Mouse (Mus musculus) fibroblast of lung, adult 2 months (primary cell): ENCODE data around the gene Hivep3.

Experiments used
- DNase-seq: peaks from one replicate; pipeline ENCODE4 v3.0.0-alpha.2; 2011; ENCODE audit warnings: low read depth

Hivep3 gene

DNA sequence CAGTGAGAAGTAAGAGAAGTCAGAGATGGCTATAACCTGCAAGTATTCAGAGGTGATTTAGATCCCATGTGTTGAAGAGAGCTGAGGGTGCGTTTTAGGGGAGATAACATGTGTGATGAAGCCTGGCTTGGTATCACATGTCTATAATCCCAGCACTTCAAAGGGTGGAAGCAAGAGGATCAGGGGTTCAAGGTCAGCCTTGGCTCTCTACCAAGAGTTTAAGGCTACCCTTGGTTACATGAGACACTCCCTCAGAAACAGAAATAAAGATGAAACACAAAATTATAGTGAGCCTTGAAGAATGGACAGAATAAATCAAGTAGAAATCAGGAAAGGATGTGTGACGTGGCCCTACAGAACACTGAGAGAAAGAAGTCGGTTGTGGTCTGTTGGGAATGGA lies 420.2 kb downstream of the Hivep3 start:
- DNase-seq = no peak

DNA sequence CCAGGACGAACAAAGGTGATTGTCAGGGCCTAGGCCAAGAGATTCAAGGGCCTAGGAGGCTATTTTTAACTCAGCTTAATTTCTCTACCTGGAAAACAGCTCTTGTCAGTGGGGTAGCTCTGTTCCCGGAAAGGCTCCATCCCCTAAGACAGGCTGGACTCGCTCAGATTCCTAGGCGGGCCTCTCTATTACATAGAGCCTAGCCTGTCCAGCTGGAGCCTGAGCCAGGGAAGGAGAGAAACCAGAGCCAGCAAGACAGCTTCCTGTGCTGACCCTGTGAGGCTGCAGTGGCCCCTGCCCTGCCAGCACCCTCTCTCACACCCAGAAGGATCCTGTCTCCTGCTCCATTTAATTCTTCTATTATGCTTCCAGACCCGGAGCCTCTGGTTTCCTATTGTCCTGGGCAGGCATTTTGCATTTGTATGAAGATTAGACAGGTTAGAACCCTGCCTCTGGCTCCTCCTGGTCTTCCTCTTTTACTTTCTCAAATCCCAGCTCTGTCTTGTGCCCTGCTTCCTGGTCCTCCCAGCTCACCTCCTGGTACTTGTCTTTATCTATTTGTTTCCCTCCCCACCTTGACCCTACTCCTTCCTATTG lies 425.2 kb downstream of the Hivep3 start:
- no peak for DNase-seq

DNA sequence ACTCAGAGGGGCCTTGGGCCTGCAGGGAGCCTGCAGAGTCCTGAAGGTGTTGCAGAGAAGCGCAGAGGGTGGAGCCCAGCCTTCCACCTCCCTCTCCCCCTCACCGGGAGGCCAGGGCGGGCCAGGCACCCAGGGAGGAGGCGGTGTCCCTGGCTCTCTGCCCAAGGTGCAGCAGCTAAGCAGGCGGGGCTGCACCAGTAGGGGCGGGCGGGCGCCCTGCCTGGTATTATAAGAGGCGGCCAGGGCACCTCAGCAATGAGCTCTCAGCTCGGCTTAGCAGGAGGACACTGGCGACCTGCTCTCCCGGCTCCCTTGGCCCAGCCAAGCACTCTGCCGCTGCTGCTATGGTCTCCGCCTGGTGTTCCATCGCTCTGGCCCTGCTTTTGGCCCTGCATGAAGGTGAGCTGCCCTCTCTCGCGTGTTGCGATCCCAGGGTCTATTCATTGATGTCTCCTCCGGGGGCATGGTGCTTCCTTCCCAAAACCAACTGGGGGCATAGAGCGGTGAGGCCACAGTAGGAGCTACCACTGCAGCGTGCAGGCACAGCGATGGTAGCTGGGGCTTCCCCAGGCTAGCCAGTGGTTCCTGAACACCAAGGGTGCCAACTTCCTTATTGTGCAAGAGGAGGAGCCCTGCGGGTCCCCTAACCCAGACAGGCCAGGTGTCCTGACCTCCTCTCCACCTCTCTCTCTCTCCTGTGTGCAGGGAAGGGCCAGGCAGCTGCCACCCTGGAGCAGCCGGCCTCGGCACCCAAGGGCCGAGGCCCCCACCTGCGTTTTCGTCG lies 427.8 kb downstream of the Hivep3 start, which contains the start of gene Edn2:
Gene Edn2 (plus strand): TSS at position 41 of the 784 bp plus-strand sequence.
- DNase-seq = no peak

DNA sequence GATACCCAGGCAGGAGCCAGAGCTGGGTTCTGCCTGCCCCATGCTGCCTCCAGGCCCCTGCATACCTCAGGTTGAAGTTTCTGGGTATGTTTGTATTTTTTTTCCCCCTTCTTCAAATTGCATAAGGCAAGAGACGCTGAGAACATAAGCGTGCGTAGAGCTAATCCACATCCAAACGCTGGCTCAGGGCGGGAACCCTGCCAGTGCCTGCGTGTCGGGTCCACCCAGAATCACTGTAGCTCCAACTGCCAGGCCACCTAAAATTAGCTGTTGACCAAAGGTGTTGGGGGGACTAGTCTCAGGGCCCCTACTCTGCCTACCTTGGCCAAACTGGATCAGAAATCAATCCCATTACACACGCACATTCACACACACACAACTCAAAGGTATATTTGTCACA lies 429.0 kb downstream of the Hivep3 start:
- no peak for DNase-seq

DNA sequence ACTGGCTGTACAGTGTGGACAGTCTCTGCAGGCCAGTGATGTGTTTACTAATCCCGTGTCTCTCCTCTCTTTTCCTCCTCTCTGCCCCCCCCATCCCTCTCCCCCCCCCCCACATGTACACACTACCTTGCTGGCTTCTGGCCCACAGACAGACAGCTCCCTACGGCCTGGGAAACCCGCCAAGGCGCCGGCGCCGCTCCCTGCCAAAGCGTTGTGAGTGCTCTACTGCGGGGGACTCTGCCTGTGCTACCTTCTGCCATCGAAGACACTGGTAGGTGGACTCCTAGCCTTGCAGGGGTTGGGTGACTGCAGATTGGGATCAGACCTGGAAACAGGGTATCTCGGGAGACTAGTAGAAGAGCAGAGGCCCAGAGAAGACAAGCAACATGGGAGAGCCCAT lies 429.7 kb downstream of the Hivep3 start:
- DNase-seq = no peak

DNA sequence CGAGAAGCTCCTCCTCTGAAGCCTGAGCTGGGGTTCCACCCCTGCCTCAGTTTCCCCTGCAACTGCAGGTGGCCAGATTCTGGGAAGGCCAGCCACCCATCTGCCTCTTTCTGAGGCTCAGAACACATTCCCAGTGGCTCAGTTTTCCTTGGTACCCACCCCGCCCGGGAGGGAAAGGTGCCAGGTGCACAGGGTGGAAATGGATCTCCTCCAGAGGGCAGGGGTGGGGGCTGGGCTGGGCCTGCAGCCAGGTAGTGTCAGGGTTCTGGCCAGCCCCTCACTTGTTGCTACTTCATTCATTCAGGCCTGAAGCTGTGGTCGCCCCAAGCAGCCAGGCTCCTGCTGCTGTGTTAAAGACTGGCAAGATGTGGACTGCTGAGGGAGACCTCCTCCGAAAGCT lies 430.7 kb downstream of the Hivep3 start:
- DNase-seq = no peak

DNA sequence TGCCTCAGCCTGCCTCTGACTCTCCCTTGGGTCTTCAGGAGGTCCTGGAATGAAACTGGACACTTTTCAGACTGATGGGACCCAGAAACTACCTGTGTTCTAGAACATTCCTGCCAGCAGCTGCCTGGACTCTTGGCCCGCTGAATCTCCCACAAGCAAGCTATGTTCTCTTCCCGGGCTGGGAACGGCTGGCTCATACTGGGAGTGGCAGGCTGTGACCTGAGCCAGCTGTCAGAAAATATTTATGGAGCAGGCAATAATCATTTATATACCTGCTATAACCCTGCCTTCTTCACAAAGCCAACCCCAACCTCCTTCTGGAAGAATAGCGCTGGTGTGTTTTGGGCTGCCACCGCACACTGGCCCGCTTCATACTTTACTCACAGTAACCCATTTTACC lies 434.2 kb downstream of the Hivep3 start:
- DNase-seq = no peak

DNA sequence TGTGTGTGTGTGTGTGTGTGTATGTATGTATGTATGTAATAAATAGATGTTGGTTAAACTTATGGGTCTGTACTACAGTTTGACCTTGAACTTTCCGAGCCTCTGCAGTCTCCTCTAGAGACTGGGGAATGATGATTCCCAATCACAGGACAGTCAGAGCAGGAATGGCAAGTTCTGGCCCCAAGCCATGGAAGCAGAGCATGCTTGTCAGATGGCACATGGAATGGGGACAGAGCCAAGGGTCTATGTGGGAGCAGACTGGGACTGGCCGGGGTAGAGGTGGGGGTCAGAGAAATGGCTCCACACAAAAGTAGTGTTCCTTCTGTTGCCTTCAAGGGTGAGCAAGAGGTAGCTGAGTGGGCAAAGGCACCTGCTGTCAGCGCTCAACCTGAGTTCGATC lies 434.8 kb downstream of the Hivep3 start:
- DNase-seq = no peak

DNA sequence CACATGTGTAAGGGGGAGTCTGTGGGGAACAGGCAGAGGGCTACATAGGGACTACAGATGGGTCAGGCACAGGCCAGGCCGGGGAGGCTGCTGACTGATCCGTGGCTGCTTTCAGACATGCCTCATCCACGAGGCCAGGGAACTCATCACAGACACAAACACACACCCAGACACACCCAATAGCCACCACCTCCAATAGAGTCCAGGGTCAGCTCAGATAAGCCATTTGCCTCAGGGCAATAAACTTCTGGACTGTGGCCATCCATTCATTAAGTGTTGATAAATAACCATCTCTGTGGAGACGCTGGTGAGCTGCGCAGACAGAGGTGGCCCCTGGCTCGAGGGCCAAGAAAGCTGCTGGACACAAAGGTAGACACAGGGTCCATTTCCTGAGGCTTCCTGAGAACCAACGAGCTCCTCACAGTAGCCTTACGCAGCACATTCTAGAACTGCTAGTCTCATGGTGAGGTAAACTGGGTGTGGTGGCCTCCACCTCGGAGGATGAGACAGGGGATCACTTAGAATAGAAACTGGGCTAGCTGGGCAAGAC lies 436.9 kb downstream of the Hivep3 start:
- no peak for DNase-seq

DNA sequence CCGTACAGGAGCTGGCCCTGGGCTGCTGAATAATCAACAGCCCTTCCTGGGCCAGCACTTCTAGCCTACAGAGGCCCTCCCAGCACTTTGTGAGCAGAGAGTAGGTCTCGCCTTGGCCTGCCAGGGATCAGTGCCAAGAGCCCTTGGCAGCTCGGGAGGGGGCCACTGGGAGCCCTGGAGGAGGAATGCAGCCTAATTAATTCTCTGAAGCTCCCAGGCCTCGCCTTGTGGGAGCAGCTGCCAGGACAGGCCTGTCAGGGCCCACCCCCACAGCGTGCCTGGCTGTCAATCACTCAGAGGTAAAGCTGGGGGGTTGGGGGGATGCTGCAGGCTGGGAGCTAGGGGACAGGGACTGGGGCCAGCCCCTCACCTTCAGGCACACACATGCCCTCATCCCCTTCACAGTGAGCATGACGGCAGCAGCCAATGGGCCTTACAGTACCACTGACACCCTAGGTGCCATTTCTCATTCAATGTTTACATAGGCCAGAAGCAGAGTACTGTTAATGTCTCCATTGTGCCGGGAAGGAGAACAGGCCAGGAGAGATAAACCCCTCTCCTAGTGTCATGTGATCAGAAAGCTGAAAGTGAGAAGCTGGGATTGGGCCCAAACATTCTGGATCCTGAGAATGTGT lies 438.6 kb downstream of the Hivep3 start:
- DNase-seq = no peak

DNA sequence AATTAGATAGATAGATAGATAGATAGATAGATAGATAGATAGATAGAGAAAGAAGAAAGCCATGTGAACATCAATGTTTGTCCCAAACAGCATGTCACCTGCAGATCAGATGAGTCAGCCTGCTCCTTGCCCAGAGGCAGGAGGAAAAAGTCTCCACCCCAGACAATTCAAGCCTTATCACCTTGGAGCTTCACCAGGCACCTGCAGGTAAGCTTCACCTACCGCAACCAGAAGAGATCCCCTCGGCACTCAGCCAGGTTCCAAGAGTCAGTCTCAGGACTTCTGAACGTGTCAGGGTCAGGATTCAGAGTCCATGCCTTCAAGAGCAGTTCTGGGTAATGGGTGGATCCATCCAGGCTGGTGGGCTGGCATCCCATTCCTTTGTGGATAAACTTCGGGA lies 445.5 kb downstream of the Hivep3 start:
- no peak for DNase-seq

DNA sequence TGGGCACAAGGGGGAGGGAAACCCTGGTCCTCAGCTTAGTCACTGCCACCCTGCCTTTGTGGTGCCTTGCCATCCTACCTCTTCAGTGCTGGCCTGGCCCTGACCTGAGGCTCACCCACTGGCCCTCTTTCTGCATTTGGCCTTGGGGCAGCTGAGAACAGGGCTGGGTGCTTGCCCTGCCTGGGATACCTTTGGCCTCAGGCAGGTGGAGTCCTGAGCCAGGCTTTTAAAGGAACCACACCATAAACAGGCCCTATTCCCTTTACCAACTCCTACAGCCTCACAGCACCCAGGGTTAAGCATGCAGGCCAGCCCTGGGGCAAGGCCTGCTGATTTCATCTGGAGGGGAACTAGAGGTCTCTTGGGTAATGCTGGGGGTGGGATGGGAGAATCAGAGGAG lies 447.0 kb downstream of the Hivep3 start:
- DNase-seq = no peak

DNA sequence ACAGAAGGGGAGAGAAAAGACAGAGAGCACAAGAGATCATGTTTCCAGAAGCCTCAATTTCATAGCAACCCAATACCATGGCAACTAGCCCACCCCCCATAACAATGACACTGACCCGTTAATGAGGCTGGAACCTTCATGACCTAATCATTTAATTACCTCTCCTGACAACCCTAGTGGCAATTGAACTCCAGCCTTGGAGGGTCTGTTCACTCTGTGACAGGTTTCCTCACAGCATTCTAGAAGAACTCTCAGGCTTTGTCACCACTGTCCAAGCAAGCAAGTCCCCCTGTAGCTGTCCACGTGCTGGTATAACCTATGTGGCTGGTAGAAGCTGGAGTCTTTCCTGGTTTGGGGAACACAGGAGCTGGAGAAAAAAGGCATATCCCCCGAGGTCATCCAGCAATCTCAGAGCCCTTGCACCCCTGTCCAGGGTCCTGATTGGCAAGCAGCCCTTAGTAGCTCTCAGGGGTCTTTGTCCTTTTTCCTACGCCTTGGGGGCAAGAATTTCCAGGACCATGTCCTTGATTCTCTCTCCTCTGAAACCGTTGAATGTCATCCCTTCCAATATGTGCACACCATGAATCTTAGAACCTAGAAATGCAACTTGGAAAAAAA lies 450.9 kb downstream of the Hivep3 start:
- no peak for DNase-seq

DNA sequence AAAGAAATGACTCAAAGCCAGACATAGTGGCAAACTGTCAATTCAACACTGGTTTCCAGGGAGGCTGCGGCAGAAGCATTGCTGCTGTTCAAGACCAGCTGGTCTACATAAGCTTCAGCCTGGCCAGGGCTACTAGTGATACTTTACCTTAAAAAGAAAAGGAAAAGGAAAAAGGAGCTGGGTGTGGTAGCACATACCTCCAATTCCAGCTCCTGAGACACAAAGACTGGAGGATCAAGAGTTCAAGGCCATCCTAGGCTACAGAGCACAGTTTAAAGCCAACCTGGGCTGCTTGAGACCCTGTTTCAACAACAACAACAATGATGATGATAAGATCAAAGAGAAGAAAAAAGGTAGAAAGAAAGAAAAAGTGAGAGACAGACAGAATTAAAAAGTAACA lies 452.9 kb downstream of the Hivep3 start:
- no peak for DNase-seq

DNA sequence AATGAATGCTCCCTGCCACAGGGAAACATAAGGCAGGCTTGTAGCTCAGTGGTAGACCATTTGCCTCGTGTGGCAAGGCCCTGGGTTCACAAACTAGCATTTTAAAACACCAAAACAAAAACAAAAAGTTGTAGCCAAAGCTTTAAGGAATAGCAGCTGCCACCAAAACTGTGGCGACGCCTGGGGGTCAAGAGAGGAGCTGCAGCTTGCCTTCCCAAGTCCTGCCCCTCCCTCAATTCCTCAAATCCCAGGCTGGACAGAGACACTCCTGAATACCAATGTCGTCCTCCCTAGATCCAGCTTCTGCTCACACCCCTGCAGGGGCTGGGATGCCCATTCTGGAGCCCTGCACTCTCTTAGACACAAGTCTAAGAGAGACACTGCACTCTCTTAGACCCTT lies 453.4 kb downstream of the Hivep3 start:
- DNase-seq = no peak
